Mouse (Mus musculus) midbrain, embryonic 16.5 days (tissue): ENCODE data around the gene Siae. TPM values are rescaled to one million over a fixed set of nuclear protein-coding genes. Genes with fewer than 3 reads are reported as not detected.
A peak's percentile ranks its signal among the peaks of the same experiment; 100 is the strongest.

Source experiments
- ATAC-seq: fragments of 200-750 bp; cut with Nextera tagmentation; 2 replicates; pipeline ENCODE4 v1.8.0; 2017; ENCODE audit warnings: moderate TSS enrichment
- H3K27ac ChIP-seq: fragments of 300-500 bp; sonication (generic); 2 replicates; pipeline ENCODE4 v1.5.1; 2014; ENCODE audit warnings: mild to moderate bottlenecking, low read length, mixed read lengths
- H3K27me3 ChIP-seq: fragments of 300-500 bp; sonication (generic); 2 replicates; pipeline ENCODE4 v1.6.1; 2014; ENCODE audit warnings: low read depth, low read length, mixed read lengths; ENCODE audit not compliant: control insufficient read depth, insufficient read depth
- H3K36me3 ChIP-seq: fragments of 300-500 bp; sonication (generic); 2 replicates; pipeline ENCODE4 v1.6.1; 2014; ENCODE audit warnings: mild to moderate bottlenecking, low read length, moderate library complexity, mixed read lengths; ENCODE audit not compliant: control insufficient read depth, insufficient read depth
- H3K4me1 ChIP-seq: fragments of 300-500 bp; sonication (generic); 2 replicates; pipeline ENCODE4 v1.6.1; 2014; ENCODE audit warnings: mild to moderate bottlenecking, low read length, mixed read lengths; ENCODE audit not compliant: control insufficient read depth, insufficient read depth
- H3K4me2 ChIP-seq: fragments of 300-500 bp; sonication (generic); 2 replicates; pipeline ENCODE4 v1.6.1; 2014; ENCODE audit warnings: mild to moderate bottlenecking, low read length, mixed read lengths
- H3K4me3 ChIP-seq: fragments of 300-500 bp; sonication (generic); 2 replicates; pipeline ENCODE4 v1.5.1; 2014; ENCODE audit warnings: low read depth, mild to moderate bottlenecking, low read length, moderate library complexity, mixed read lengths
- H3K9ac ChIP-seq: fragments of 300-500 bp; sonication (generic); 2 replicates; pipeline ENCODE4 v1.6.1; 2014; ENCODE audit warnings: low read depth, low read length, mixed read lengths
- H3K9me3 ChIP-seq: fragments of 300-500 bp; sonication (generic); replicated peaks from 2 replicates; pipeline ENCODE4 v1.6.1; 2014; ENCODE audit warnings: mild to moderate bottlenecking, low read length, mixed read lengths; ENCODE audit not compliant: control insufficient read depth, poor library complexity, severe bottlenecking
- WGBS: fragments of 180-500 bp; shearing (Covaris S2); extraction: QIAGEN DNeasy Blood & Tissue Kit; methylation state at CpG from one replicate; pipeline ENCODE4 v1.1.7; 2014; 5-methylcytosine and 5-hydroxymethylcytosine counted together
- polyA plus RNA-seq: library from polyadenylated mRNA; unstranded; fragments of >200 nt; fragmentation: Nextera tagmentation; extraction: Ambion mirVana; gene quantifications from 2 replicates; pipeline ENCODE4 v1.2.1, GENCODE M21; 2015

The Siae gene
- 12.7 and 13.8 TPM in 2 replicates for polyA plus RNA-seq

- WGBS: 23% methylated on average over 7 of the region's 7 CpGs
These were observed at the start of gene Siae for GRCm38 (mm10) chr9:37554838-37555748. Siae (plus strand) TSS chr9:37555698.

GRCm38 (mm10) chr9:37506023-37506422 lies 49.5 kb upstream of the Siae start:
- ATAC-seq: no peak
- no peak overlapping the region for H3K27ac ChIP-seq
- 92% methylated on average over 1 of the region's 1 CpGs for WGBS
- no peak overlapping the region for H3K4me3 ChIP-seq
- H3K27me3 ChIP-seq: no peaks in the 10 kb centered on the region
- no peak overlapping the region for H3K9ac ChIP-seq
- H3K36me3 ChIP-seq: no peaks in the 10 kb centered on the region
- no peak overlapping the region for H3K4me2 ChIP-seq
- H3K4me1 ChIP-seq: no peaks in the 10 kb centered on the region
- no peaks in the 10 kb centered on the region for H3K9me3 ChIP-seq

More at GRCm38 (mm10) chr9:37554838-37555748, at the start of gene Siae:
- Histone ChIP-seq H3K4me3 (no peak within 1 kb of the TSS), H3K9me3 (no peaks in the 10 kb centered on the region), H3K4me2 (no peak within 1 kb of the TSS; the same call in 1 of the 2 replicates), H3K36me3 (no peaks in the 10 kb centered on the region), H3K27me3 (peaks cover 19% of the 10 kb centered on the region), H3K9ac (no peak within 1 kb of the TSS), H3K27ac (no peak within 1 kb of the TSS), H3K4me1 (peaks cover 9% of the 10 kb centered on the region)
- ATAC-seq: peak; percentile 55; the same call in 1 of the 2 replicates

GRCm38 (mm10) chr9:37512097-37512496 lies 43.4 kb upstream of the Siae start:
- no peak overlapping the region for H3K27ac ChIP-seq
- H3K9ac ChIP-seq: no peak overlapping the region
- no peaks in the 10 kb centered on the region for H3K4me1 ChIP-seq
- no peak for ATAC-seq
- no peaks in the 10 kb centered on the region for H3K36me3 ChIP-seq
- H3K9me3 ChIP-seq: no peaks in the 10 kb centered on the region
- H3K4me3 ChIP-seq: no peak overlapping the region
- WGBS: 97% methylated on average over 2 of the region's 2 CpGs
- H3K27me3 ChIP-seq: no peaks in the 10 kb centered on the region
- no peak overlapping the region for H3K4me2 ChIP-seq

- WGBS: 81% methylated on average over 3 of the region's 3 CpGs
- no peak overlapping the region for H3K4me3 ChIP-seq
- H3K9ac ChIP-seq: no peak overlapping the region
- no peaks in the 10 kb centered on the region for H3K27me3 ChIP-seq
- peaks cover 4% of the 10 kb centered on the region; the same call in 1 of the 2 replicates for H3K4me1 ChIP-seq
- no peaks in the 10 kb centered on the region for H3K36me3 ChIP-seq
- H3K4me2 ChIP-seq: no peak overlapping the region
- no peak for ATAC-seq
- no peak overlapping the region for H3K27ac ChIP-seq
- no peaks in the 10 kb centered on the region for H3K9me3 ChIP-seq
These were observed 41.0 kb upstream of the Siae start for GRCm38 (mm10) chr9:37514456-37514855.

GRCm38 (mm10) chr9:37517467-37517866 lies 38.0 kb upstream of the Siae start:
- H3K27me3 ChIP-seq: no peaks in the 10 kb centered on the region
- no peaks in the 10 kb centered on the region for H3K9me3 ChIP-seq
- 73% methylated on average over 1 of the region's 1 CpGs for WGBS
- H3K36me3 ChIP-seq: 0 out of 2 replicates have a peak, but pooled peaks cover 2% of the 10 kb centered on the region
- no peak for ATAC-seq
- no peak overlapping the region for H3K9ac ChIP-seq
- H3K4me1 ChIP-seq: peaks cover 4% of the 10 kb centered on the region; the same call in 1 of the 2 replicates
- H3K4me3 ChIP-seq: no peak overlapping the region
- no peak overlapping the region for H3K27ac ChIP-seq
- H3K4me2 ChIP-seq: no peak overlapping the region

- Histone ChIP-seq H3K4me2 (no peak overlapping the region), H3K27ac (no peak overlapping the region), H3K4me3 (no peak overlapping the region), H3K9ac (no peak overlapping the region), H3K9me3 (no peaks in the 10 kb centered on the region), H3K36me3 (0 out of 2 replicates have a peak, but pooled peaks cover 5% of the 10 kb centered on the region), H3K4me1 (peaks cover 4% of the 10 kb centered on the region; the same call in 1 of the 2 replicates), H3K27me3 (no peaks in the 10 kb centered on the region)
- ATAC-seq: no peak
- whole genome bisulfite sequencing: 91% methylated on average over 8 of the region's 8 CpGs
These were observed 36.5 kb upstream of the Siae start for GRCm38 (mm10) chr9:37518991-37519390.

GRCm38 (mm10) chr9:37519995-37520394 lies 35.5 kb upstream of the Siae start:
- Histone ChIP-seq H3K36me3 (0 out of 2 replicates have a peak, but pooled peaks cover 5% of the 10 kb centered on the region), H3K9ac (no peak overlapping the region), H3K27me3 (no peaks in the 10 kb centered on the region), H3K27ac (no peak overlapping the region), H3K9me3 (no peaks in the 10 kb centered on the region), H3K4me3 (no peak overlapping the region), H3K4me2 (no peak overlapping the region), H3K4me1 (peaks cover 4% of the 10 kb centered on the region; the same call in 1 of the 2 replicates)
- ATAC-seq: no peak
- WGBS: 94% methylated on average over 2 of the region's 2 CpGs

- Histone ChIP-seq H3K36me3 (peaks cover 5% of the 10 kb centered on the region; the same call in 1 of the 2 replicates), H3K4me2 (no peak overlapping the region)
- 90% methylated on average over 2 of the region's 2 CpGs for WGBS
These were observed 30.0 kb upstream of the Siae start for GRCm38 (mm10) chr9:37525461-37525860.

More at GRCm38 (mm10) chr9:37525461-37525860, 30.0 kb upstream of the Siae start:
- Histone ChIP-seq H3K27me3 (peaks cover 36% of the 10 kb centered on the region), H3K9me3 (no peaks in the 10 kb centered on the region), H3K9ac (no peak overlapping the region), H3K27ac (no peak overlapping the region), H3K4me1 (peaks cover 14% of the 10 kb centered on the region), H3K4me3 (no peak overlapping the region)
- ATAC-seq: no peak
